Mouse (Mus musculus): ENCODE measurements at regions not wholly inside any gene's neighbourhood (a gene's known extent, or its start where the extent isn't known, plus 50 kb on each side); places are given as distances from the start of the nearest gene placed in this dataset.

GRCm38 (mm10) chr4:10357572-10357971, 516.7 kb upstream of the 2610301B20Rik start:
- TF ChIP-seq CHD2 (IDR thresholded peaks at IDR 0.05; ENCODE audit: low read depth, low read length) (no peak), HCFC1 (IDR thresholded peaks at IDR 0.05; ENCODE audit: borderline replicate concordance, insufficient read depth, low read length) (no peak)

All from ES-E14 (cell line).